Mouse (Mus musculus) Patski (cell line): ENCODE results near the gene Arhgap17. TPM values are rescaled to one million over a fixed set of nuclear protein-coding genes. Genes with fewer than 3 reads are reported as not detected.

Experiments
- ATAC-seq: fragments of 100-300 bp; one replicate; pipeline ENCODE4 v1.8.0; 2021
- CTCF ChIA-PET: fragments of 350-600 bp; sonication (Branson Sonifier 250); formaldehyde crosslinking; loops from one replicate; lab custom pipeline; 2022; ENCODE audit warnings: inconsistent platforms; lab: Charles Lee
- POLR2A ChIA-PET: fragments of 350-600 bp; sonication (Branson Sonifier 250); formaldehyde crosslinking; loops from one replicate; lab custom pipeline; 2022; ENCODE audit warnings: antibody characterized with exemption, inconsistent platforms; lab: Charles Lee
- DNase-seq: peaks from one replicate; pipeline ENCODE4 v3.0.0-alpha.2; 2011; ENCODE audit warnings: low read depth, low spot score
- H3K27me3 ChIP-seq: fragments of 371-371 bp; one replicate; pipeline ENCODE4 v1.5.1; 2021
- CTCF ChIP-seq: fragments of 100-300 bp; IDR thresholded peaks from one replicate; pipeline ENCODE4 v1.5.1; 2021
- in situ Hi-C: fragments of 300-500 bp; cut with MboI; formaldehyde crosslinking; loops from 3 replicates; pipeline ENCODE4 v1.11.1; 2018; ENCODE audit warnings: low pct_unique_long_range_greater_than_20kb, mixed read lengths
- polyA plus RNA-seq: library from polyadenylated mRNA; unstranded; gene quantifications from one replicate; pipeline ENCODE4 v1.2.3, GENCODE M21; 2021

The Arhgap17 gene
- polyA plus RNA-seq: 27.4 TPM

DNA sequence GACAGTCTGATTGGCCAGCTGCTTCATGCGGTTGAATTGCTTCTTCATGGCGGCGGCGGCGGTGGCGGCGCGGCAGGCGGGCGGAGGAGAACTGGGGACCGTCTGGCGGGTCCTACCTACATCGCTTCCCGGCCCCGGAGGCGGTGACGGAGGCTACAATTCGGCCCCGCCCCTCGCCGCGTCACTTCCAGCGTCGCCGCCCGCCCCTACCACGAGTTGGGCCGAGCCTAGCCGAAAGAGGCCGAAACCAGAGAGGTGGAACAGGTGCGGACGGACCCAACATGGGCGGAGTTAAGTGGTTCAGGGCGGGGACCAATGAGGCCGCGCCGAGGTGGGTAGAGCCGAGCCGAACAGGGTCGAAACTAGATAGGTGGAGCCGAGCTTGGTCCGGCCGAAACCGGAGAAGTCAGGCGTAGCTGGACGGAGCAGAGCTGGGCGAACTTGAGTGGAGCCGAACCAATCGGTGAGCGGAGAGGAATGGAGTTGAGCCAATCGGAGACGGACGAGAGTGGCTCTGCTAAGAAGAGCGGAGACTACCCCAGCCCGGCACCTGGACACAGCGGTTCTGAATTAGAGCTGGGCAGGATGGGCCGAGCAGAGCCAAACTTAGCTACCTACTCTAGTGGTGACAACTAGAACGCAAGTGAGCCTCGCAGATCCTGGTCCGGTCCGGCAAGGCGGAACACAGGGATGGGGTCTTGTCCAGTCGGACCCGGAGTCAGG is at the start of gene Arhgap17, which contains the start of gene Lcmt1:
TSS of gene Arhgap17 (minus strand) at position 157 of the 723 bp plus-strand sequence.
TSS of gene Lcmt1 (plus strand) at position 26 of the 723 bp plus-strand sequence.
- in situ Hi-C loops: no loop called here
- ChIA-PET POLR2A (interaction anchor here (0.7 to 1.4 kb wide), 3 partner anchors 9 to 310 kb away, joined by 3 to 4 read pairs (median 3); no protein-coding TSS in a partner anchor), CTCF (interaction anchor here (1.1 to 2.2 kb wide), 3 partner anchors 20 to 29 kb away, joined by 3 to 8 read pairs (median 4); no protein-coding TSS in a partner anchor)
- TF ChIP-seq CTCF: no peak
- DNase-seq (peak; percentile 92), ATAC-seq (peak; percentile 98)
- no peaks in the 10 kb centered on the region for H3K27me3 ChIP-seq

DNA sequence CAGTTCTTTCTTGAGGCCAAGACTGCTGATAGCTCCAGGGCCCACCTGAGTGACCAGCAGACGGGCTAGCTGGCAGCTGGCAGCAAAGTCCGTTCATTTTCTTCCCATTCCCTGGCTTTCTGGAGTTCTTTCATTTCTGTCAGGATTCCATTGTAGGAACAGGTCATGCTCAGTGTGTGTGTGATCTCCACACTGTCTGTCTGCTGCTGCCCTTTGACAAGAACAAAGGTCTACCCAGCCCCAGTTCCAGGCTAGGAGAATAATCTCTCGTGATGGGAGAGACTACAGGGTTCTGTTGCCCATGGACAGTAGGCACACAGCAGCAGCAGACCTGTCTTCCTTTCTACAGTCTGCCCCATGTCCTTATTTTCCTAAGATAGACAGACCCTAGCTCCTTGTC is 47.9 kb upstream of the Arhgap17 start:
- ChIA-PET CTCF (no interaction called here), POLR2A (interaction anchor here (0.8 to 1.3 kb wide), 2 partner anchors 47 to 206 kb away, joined by 3 to 4 read pairs; no protein-coding TSS in a partner anchor)
- no peak for ATAC-seq
- in situ Hi-C loops: no loop called here
- no peak for DNase-seq
- no peaks in the 10 kb centered on the region for H3K27me3 ChIP-seq
- no peak for TF ChIP-seq CTCF

DNA sequence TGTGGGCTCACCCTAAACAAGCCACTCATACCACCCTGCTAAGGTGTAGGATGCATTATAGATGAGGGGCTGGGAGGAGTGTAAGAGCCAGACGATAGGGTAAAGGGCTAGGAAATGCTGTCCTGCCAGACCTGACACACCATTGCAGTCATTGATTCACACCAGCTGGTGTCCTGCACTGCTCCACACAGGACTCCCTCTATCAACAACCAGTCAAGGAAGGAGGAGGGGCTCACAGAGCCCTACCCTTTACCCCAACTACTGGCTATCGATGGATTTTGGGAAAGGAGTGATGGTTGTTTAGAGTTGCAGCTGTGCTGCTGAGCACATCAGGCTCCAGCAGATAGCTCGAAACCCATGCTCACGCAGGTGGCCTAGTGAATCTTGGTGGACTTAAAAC is 47.1 kb upstream of the Arhgap17 start:
- in situ Hi-C loops: no loop called here
- POLR2A ChIA-PET: no interaction called here

DNA sequence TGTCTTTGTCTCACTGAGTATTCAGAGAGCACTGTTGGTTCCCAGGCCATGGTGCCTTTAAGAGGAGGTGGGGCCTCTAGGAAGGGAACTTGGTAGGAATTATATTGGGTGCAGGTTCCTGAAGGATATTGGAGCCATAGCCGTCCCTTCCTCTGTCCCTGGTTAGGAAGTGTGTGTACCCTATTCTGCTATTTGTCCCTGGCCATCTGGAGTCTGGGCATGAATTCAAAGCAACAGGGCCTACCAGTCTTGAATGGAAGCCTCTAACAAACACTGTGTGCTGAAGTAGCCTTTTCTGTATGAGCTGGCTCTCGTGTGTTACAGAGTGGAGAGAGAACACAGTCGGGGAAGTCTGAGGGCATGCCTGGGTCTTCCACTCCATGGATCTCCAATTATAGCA is 42.4 kb upstream of the Arhgap17 start:
- no peaks in the 10 kb centered on the region for H3K27me3 ChIP-seq
- in situ Hi-C loops: no loop called here
- ChIA-PET CTCF (interaction anchor here (0.8 to 1.4 kb wide), 3 partner anchors 13 to 55 kb away, joined by 3 read pairs; no protein-coding TSS in a partner anchor), POLR2A (no interaction called here)
- no peak for TF ChIP-seq CTCF
- ATAC-seq: no peak
- DNase-seq: no peak

More for the DNA sequence above, 47.1 kb upstream of the Arhgap17 start:
- TF ChIP-seq CTCF: no peak
- CTCF ChIA-PET: no interaction called here
- ATAC-seq (no peak), DNase-seq (no peak)
- no peaks in the 10 kb centered on the region for H3K27me3 ChIP-seq

DNA sequence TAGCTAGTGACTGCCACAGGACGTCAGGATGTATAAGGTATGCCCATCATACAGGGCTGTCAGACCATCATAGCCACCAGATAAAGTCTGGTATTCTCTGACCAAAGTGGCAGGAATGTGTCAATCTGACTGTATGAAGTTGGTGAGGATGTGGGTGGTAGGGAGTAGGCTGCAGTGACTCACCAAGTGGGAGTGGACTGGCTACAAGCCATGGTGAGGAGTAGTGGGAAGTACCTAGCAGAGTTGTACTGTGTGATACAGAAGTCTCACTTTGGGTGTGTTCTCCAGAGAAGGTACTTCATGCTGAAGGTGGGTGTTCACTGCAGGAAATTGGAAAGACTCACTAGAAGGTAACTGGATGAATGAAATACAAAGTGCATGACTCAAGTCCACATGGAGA is 41.4 kb upstream of the Arhgap17 start:
- ChIA-PET POLR2A (no interaction called here), CTCF (interaction anchor here (1.1 to 3.5 kb wide), 2 partner anchors 13 to 206 kb away, joined by 3 to 15 read pairs; no protein-coding TSS in a partner anchor)
- in situ Hi-C loops: no loop called here
- no peaks in the 10 kb centered on the region for H3K27me3 ChIP-seq
- ATAC-seq: peak; percentile 71
- TF ChIP-seq CTCF: no peak
- DNase-seq: no peak

DNA sequence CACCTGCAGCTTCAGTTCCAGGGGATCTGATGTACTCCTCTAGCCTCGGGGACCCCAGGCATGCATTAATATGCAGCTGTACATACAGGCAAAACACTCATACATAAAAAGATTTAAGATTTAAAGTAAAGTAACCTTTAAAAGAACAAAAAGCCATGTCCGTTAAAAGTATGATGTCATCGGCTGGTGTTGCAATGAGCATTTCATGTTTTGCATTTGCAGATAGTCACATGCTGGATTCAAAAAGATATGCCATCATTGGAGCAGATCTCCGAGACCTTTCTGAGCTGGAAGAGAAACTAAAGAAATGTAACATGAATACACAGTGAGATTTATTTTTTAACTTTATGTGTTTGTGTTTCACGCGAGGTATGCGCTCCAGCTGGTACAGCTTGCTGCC is 40.8 kb upstream of the Arhgap17 start:
- in situ Hi-C loops: no loop called here
- ChIA-PET CTCF (interaction anchor here (1.1 to 3.5 kb wide), 2 partner anchors 12 to 205 kb away, joined by 3 to 15 read pairs; no protein-coding TSS in a partner anchor), POLR2A (no interaction called here)

DNA sequence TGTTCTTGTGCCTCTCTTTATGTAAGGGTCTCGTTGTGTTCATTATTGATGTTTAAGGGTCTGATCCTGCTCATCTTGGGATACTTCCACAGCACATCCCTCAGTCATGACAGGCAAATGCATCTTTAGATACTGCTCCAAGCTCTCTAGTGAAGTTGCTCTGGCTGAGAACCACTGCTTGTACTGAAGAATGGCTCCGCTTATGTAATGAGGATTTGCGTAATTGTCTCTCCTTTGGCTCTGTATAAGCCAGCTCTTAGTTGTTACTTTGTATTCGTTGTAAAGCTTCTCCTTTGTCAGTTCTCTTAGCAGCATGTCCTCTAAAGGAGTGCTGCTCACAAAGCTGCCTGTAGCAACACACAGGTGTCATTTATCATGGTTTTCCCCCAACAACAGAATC is 37.3 kb upstream of the Arhgap17 start:
- POLR2A ChIA-PET: no interaction called here
- ATAC-seq: no peak
- TF ChIP-seq CTCF: no peak
- no peak for DNase-seq
- H3K27me3 ChIP-seq: no peaks in the 10 kb centered on the region
- in situ Hi-C loops: no loop called here
- CTCF ChIA-PET: no interaction called here

More for the DNA sequence above, 40.8 kb upstream of the Arhgap17 start:
- H3K27me3 ChIP-seq: no peaks in the 10 kb centered on the region
- no peak for ATAC-seq
- no peak for TF ChIP-seq CTCF
- no peak for DNase-seq

DNA sequence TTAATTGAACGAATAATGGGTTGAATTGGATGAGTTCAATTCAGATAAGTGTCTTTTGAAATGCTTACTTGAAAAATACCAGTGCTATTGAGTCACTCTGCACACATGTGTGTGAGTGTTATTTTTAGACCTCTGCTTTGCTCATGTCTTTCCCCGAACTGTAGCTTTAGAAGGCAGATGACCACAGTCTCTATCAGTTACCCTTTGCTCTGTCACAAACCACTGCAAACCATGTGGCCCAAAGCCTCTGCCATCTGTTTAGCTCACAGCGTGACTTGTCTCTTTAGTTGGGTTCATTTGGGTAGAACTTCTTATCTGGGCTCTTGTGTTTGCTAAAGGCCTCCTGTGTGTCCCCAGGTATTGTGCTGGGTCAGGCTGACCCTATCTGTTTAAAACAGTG is 35.9 kb upstream of the Arhgap17 start:
- POLR2A ChIA-PET: interaction anchor here (1.2 kb wide), 1 partner anchor 20 kb away, joined by 3 read pairs; no protein-coding TSS in a partner anchor
- CTCF ChIA-PET: interaction anchor here (1.1 kb wide), 1 partner anchor 27 kb away, joined by 3 read pairs; no protein-coding TSS in a partner anchor
- in situ Hi-C loops: no loop called here
- no peaks in the 10 kb centered on the region for H3K27me3 ChIP-seq
- ATAC-seq: peak; percentile 74
- DNase-seq: no peak
- TF ChIP-seq CTCF: no peak

DNA sequence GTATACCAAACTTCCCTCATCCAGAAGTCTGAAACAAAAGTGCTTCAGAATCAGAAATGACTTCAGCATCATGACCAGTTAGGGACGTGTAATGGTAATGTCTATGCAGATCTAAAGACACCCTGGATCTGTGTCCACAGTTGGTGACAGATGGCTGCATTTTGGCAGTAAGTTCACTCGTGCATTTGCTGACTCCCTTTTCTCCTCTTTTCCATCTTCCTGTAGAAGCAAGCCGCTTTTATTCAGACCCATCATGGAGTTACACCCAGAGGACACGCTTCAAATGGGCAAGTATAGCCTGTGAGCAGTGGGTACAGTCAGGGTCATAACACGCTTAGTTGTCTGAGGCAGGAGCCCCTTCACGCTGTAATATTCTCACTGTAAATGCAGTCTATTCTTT is 34.5 kb upstream of the Arhgap17 start:
- in situ Hi-C loops: no loop called here
- POLR2A ChIA-PET: no interaction called here
- ATAC-seq (no peak), DNase-seq (no peak)
- no peaks in the 10 kb centered on the region for H3K27me3 ChIP-seq
- TF ChIP-seq CTCF: no peak
- CTCF ChIA-PET: no interaction called here

DNA sequence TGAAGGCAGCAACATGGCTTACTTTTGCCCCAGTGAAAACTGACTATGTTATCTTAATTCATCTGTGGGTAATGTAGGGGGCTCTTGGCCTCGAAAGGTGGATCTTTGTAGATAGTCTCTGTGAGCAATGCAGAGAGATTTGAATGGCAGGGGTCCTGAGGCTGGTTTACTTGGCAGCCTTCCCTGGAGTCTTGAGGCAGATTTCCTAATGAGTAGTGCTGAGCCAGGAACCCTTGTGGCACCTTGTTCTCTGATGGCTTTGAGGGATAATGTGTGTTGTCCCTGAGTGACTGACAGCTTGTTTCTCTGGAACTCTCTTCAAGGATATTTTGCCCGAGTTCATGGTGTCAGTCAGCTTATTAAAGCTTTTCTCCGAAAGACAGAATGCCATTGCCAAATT is 31.4 kb upstream of the Arhgap17 start:
- DNase-seq (no peak), ATAC-seq (no peak)
- ChIA-PET POLR2A (interaction anchor here (0.5 kb wide), 1 partner anchor 362 kb away, joined by 3 read pairs; no protein-coding TSS in a partner anchor), CTCF (interaction anchor here (1.2 kb wide), 1 partner anchor 8 kb away, joined by 4 read pairs; no protein-coding TSS in a partner anchor)
- H3K27me3 ChIP-seq: no peaks in the 10 kb centered on the region
- TF ChIP-seq CTCF: no peak
- in situ Hi-C loops: no loop called here

DNA sequence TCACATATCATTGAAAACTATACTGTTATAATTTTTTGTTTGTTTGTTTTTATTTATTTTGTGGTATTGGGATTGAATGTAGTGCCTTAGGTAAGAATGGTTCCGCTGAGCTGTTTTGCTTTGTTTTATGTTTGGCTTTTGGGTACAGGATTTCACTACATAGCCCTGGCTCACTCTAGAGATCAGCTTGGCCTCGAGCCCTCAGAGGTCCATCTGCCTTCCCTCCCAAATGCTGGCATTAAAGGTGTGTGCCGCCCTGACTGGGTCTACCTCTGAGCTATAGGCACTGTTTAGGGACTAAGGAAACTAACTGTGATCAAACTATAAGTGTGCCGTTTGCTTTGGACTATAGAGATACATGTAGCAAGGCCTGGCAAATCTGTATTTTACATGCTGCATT is 29.6 kb upstream of the Arhgap17 start:
- TF ChIP-seq CTCF: no peak
- in situ Hi-C loops: loop anchor here (5.0 kb wide), 1 partner anchor 68 kb away; no protein-coding TSS in a partner anchor
- DNase-seq (no peak), ATAC-seq (no peak)
- no peaks in the 10 kb centered on the region for H3K27me3 ChIP-seq
- ChIA-PET CTCF (interaction anchor here (0.7 to 4.7 kb wide), 11 partner anchors 11 to 204 kb away, joined by 3 to 22 read pairs (median 5); partner anchors contain the start of gene Aqp8), POLR2A (no interaction called here)
